Mouse (Mus musculus): ENCODE results near the gene R3hdm2. TPM values are rescaled to one million over a fixed set of nuclear protein-coding genes. Genes with fewer than 3 reads are reported as not detected.

Gene R3hdm2
- polyA plus RNA-seq, 1 experiment, result 135 TPM

GRCm38 (mm10) chr10:127343029-127343428, 37.1 kb upstream of the R3hdm2 start:
- Histone ChIP-seq H3K36me3 (ENCODE audit: control insufficient read depth, insufficient read depth, low read length) (no peaks in the 10 kb centered on the region), H3K27me3 (ENCODE audit: control insufficient read depth, insufficient read depth, low read length) (peaks cover 28% of the 10 kb centered on the region), H3K27ac (ENCODE audit: control insufficient read depth, insufficient read depth, low read length) (no peak overlapping the region), H3K4me3 (ENCODE audit: control insufficient read depth, insufficient read depth, low read length) (no peak overlapping the region), H3K4me1 (replicated peaks; ENCODE audit: control insufficient read depth, insufficient read depth, low read length) (peaks cover 21% of the 10 kb centered on the region)
- 22% methylated on average over 3 of the region's 3 CpGs for WGBS
- TF ChIP-seq POLR2A (IDR thresholded peaks at IDR 0.05; ENCODE audit: control insufficient read depth, extremely low read depth, insufficient read depth, low read length, poor library complexity), result no peak
- no peak for DNase-seq

- DNase-seq, result no peak
- WGBS, result 96% methylated on average over 3 of the region's 3 CpGs
- Histone ChIP-seq H3K27ac (ENCODE audit: control insufficient read depth, insufficient read depth, low read length) (no peak overlapping the region), H3K4me3 (ENCODE audit: control insufficient read depth, insufficient read depth, low read length) (no peak overlapping the region), H3K4me1 (replicated peaks; ENCODE audit: control insufficient read depth, insufficient read depth, low read length) (peaks cover 15% of the 10 kb centered on the region), H3K36me3 (ENCODE audit: control insufficient read depth, insufficient read depth, low read length) (no peaks in the 10 kb centered on the region), H3K27me3 (ENCODE audit: control insufficient read depth, insufficient read depth, low read length) (peaks cover 9% of the 10 kb centered on the region)
- TF ChIP-seq POLR2A (IDR thresholded peaks at IDR 0.05; ENCODE audit: control insufficient read depth, extremely low read depth, insufficient read depth, low read length, poor library complexity), result no peak
- TF ChIP-seq CTCF (IDR thresholded peaks at IDR 0.05; ENCODE audit: borderline replicate concordance, control insufficient read depth, extremely low read depth, insufficient read depth, low read length, poor library complexity), result no peak
Observed at GRCm38 (mm10) chr10:127346173-127346572, 34.0 kb upstream of the R3hdm2 start.

DNA sequence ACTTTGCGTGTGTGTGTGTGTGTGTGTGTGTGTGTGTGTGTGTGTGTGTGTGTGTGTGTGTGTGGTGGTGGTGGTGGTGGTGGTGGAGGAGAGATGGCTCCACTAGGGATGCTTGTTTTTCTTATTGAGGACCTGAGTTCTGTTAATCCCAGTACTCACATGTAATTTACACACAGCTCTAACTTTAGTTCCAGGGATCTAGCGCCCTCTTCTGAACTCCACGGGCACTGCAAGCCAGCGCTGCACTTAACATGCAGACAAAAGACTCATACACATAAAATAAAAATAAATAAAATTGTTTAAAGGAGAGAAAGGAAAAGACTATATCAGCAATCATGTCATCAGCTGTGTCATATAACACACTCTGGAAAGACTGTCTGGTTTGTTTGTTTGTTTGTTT, 31.2 kb upstream of the R3hdm2 start:
- H3K4me3 ChIP-seq (ENCODE audit: control insufficient read depth, insufficient read depth, low read length), result no peak overlapping the region

GRCm38 (mm10) chr10:127349810-127350209, 30.3 kb upstream of the R3hdm2 start:
- Histone ChIP-seq H3K4me3 (ENCODE audit: control insufficient read depth, insufficient read depth, low read length) (no peak overlapping the region), H3K36me3 (ENCODE audit: control insufficient read depth, insufficient read depth, low read length) (no peaks in the 10 kb centered on the region), H3K27me3 (ENCODE audit: control insufficient read depth, insufficient read depth, low read length) (no peaks in the 10 kb centered on the region), H3K27ac (ENCODE audit: control insufficient read depth, insufficient read depth, low read length) (no peak overlapping the region), H3K4me1 (replicated peaks; ENCODE audit: control insufficient read depth, insufficient read depth, low read length) (peaks cover 10% of the 10 kb centered on the region)
- 86% methylated on average over 8 of the region's 8 CpGs for WGBS
- DNase-seq, result no peak
- TF ChIP-seq POLR2A (IDR thresholded peaks at IDR 0.05; ENCODE audit: control insufficient read depth, extremely low read depth, insufficient read depth, low read length, poor library complexity) (no peak), CTCF (IDR thresholded peaks at IDR 0.05; ENCODE audit: borderline replicate concordance, control insufficient read depth, extremely low read depth, insufficient read depth, low read length, poor library complexity) (no peak)

More for the DNA sequence above, 31.2 kb upstream of the R3hdm2 start:
- Histone ChIP-seq H3K27ac (ENCODE audit: control insufficient read depth, insufficient read depth, low read length) (no peak overlapping the region), H3K27me3 (ENCODE audit: control insufficient read depth, insufficient read depth, low read length) (no peaks in the 10 kb centered on the region), H3K36me3 (ENCODE audit: control insufficient read depth, insufficient read depth, low read length) (no peaks in the 10 kb centered on the region), H3K4me1 (replicated peaks; ENCODE audit: control insufficient read depth, insufficient read depth, low read length) (peaks cover 10% of the 10 kb centered on the region)
- 84% methylated on average over 4 of the region's 4 CpGs for WGBS
- DNase-seq, result no peak
- TF ChIP-seq POLR2A (IDR thresholded peaks at IDR 0.05; ENCODE audit: control insufficient read depth, extremely low read depth, insufficient read depth, low read length, poor library complexity) (no peak), CTCF (IDR thresholded peaks at IDR 0.05; ENCODE audit: borderline replicate concordance, control insufficient read depth, extremely low read depth, insufficient read depth, low read length, poor library complexity) (no peak)

DNA sequence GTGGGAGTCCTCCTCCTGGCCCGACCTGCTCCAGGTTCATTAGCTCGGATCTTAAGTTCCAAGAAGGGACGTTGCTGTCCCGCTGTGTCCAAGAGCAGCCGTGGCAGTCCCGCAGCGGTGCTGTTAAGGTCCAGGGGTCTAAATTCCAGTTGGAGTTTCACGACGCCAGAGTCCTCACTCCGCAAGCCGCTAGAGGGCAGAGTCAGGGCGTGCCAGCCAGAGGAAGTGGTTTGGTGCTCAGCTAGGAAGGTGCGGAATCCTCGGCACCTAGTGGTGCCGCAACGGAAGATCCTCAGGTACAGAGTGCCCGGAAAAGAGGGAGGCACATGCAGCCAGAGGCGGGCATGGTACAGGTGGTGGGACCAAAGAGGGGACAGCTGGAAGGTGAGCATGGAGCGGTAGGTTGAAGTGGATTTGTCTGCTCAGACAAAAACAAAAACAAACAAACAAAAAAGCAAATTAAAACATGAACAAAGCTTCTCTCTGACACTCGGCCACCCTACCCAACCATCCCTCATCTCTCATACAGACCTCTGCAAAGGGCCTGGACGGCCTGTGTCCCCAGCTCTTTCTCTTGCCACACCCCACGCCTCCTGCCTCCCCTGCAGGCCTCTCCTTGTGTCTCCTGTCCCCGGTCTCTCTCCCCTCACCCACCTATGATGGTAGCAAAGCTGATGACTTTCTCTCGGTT, 29.4 kb upstream of the R3hdm2 start:
- WGBS, result 13% methylated on average over 24 of the region's 24 CpGs
- no peak for TF ChIP-seq POLR2A (IDR thresholded peaks at IDR 0.05; ENCODE audit: control insufficient read depth, extremely low read depth, insufficient read depth, low read length, poor library complexity)
- TF ChIP-seq CTCF (IDR thresholded peaks at IDR 0.05; ENCODE audit: borderline replicate concordance, control insufficient read depth, extremely low read depth, insufficient read depth, low read length, poor library complexity), result peak; percentile 90
- Histone ChIP-seq H3K27me3 (ENCODE audit: control insufficient read depth, insufficient read depth, low read length) (peaks cover 2% of the 10 kb centered on the region; the same call in 1 of the 2 replicates), H3K4me3 (ENCODE audit: control insufficient read depth, insufficient read depth, low read length) (peak overlapping the region; percentile 13; the same call in 1 of the 2 replicates), H3K36me3 (ENCODE audit: control insufficient read depth, insufficient read depth, low read length) (no peaks in the 10 kb centered on the region), H3K4me1 (replicated peaks; ENCODE audit: control insufficient read depth, insufficient read depth, low read length) (peaks cover 10% of the 10 kb centered on the region), H3K27ac (ENCODE audit: control insufficient read depth, insufficient read depth, low read length) (no peak overlapping the region)
- peak; percentile 81 for DNase-seq

DNA sequence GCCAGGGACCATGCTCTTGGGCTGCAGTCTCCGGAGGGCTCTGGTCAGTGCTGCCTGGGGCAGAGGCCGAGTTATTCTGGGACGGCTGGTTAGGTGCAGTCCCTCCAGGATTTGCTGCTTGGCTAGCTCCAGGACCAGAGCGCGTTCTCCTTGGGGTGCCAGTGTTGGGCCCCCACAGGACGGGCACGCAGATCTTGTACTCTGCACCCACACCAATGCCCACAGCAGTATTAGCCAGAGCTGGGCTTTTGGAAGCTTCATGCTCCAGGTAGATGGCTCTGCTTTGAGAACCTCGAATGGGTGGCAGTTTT, 28.9 kb upstream of the R3hdm2 start:
- Histone ChIP-seq H3K27ac (ENCODE audit: control insufficient read depth, insufficient read depth, low read length) (no peak overlapping the region), H3K27me3 (ENCODE audit: control insufficient read depth, insufficient read depth, low read length) (peaks cover 2% of the 10 kb centered on the region; the same call in 1 of the 2 replicates), H3K36me3 (ENCODE audit: control insufficient read depth, insufficient read depth, low read length) (no peaks in the 10 kb centered on the region), H3K4me1 (replicated peaks; ENCODE audit: control insufficient read depth, insufficient read depth, low read length) (peaks cover 10% of the 10 kb centered on the region), H3K4me3 (ENCODE audit: control insufficient read depth, insufficient read depth, low read length) (no peak overlapping the region)
- no peak for DNase-seq
- TF ChIP-seq POLR2A (IDR thresholded peaks at IDR 0.05; ENCODE audit: control insufficient read depth, extremely low read depth, insufficient read depth, low read length, poor library complexity), result no peak
- no peak for TF ChIP-seq CTCF (IDR thresholded peaks at IDR 0.05; ENCODE audit: borderline replicate concordance, control insufficient read depth, extremely low read depth, insufficient read depth, low read length, poor library complexity)
- 94% methylated on average over 8 of the region's 8 CpGs for WGBS

GRCm38 (mm10) chr10:127351719-127352118, 28.4 kb upstream of the R3hdm2 start:
- Histone ChIP-seq H3K27me3 (ENCODE audit: control insufficient read depth, insufficient read depth, low read length) (peaks cover 2% of the 10 kb centered on the region; the same call in 1 of the 2 replicates), H3K4me1 (replicated peaks; ENCODE audit: control insufficient read depth, insufficient read depth, low read length) (peaks cover 10% of the 10 kb centered on the region), H3K27ac (ENCODE audit: control insufficient read depth, insufficient read depth, low read length) (no peak overlapping the region), H3K36me3 (ENCODE audit: control insufficient read depth, insufficient read depth, low read length) (no peaks in the 10 kb centered on the region), H3K4me3 (ENCODE audit: control insufficient read depth, insufficient read depth, low read length) (no peak overlapping the region)
- no peak for TF ChIP-seq CTCF (IDR thresholded peaks at IDR 0.05; ENCODE audit: borderline replicate concordance, control insufficient read depth, extremely low read depth, insufficient read depth, low read length, poor library complexity)
- TF ChIP-seq POLR2A (IDR thresholded peaks at IDR 0.05; ENCODE audit: control insufficient read depth, extremely low read depth, insufficient read depth, low read length, poor library complexity), result no peak
- DNase-seq, result no peak
- WGBS, result 92% methylated on average over 8 of the region's 8 CpGs

All from thymus, adult 2 months (tissue).